Mouse (Mus musculus): ENCODE measurements around the gene Cdrt4.

- no peak for TF ChIP-seq CTCF (conservative IDR thresholded peaks at IDR 0.05 in 1 of 2, IDR thresholded peaks at IDR 0.05 in 1 of 2; ENCODE audit: low read depth in 2 of 2, low read length in 2 of 2)
- no peak for TF ChIP-seq MXI1 (IDR thresholded peaks at IDR 0.05; ENCODE audit: low read depth, low read length)
- no peak for TF ChIP-seq POLR2A (IDR thresholded peaks at IDR 0.05; ENCODE audit: low read depth, low read length)
- TF ChIP-seq EP300 (IDR thresholded peaks at IDR 0.05; ENCODE audit: low read length), result no peak
- no peak for TF ChIP-seq MYC (IDR thresholded peaks at IDR 0.05; ENCODE audit: low read depth, low read length)
- TF ChIP-seq ETS1 (conservative IDR thresholded peaks at IDR 0.05; ENCODE audit: low read depth, low read length), result no peak
- no peak for TF ChIP-seq GABPA (IDR thresholded peaks at IDR 0.05; ENCODE audit: insufficient replicate concordance, low read depth, low read length)
- no peak for TF ChIP-seq SIN3A (IDR thresholded peaks at IDR 0.05; ENCODE audit: low read length)
- TF ChIP-seq MAZ (IDR thresholded peaks at IDR 0.05; ENCODE audit: low read depth, low read length), result no peak
- no peak for TF ChIP-seq PAX5 (IDR thresholded peaks at IDR 0.05; ENCODE audit: low read length)
- TF ChIP-seq E2F4 (IDR thresholded peaks at IDR 0.05; ENCODE audit: insufficient replicate concordance, low read depth, low read length), result no peak
- TF ChIP-seq USF2 (conservative IDR thresholded peaks at IDR 0.05; ENCODE audit: low read depth, low read length), result no peak
- TF ChIP-seq TBP (conservative IDR thresholded peaks at IDR 0.05; ENCODE audit: low read depth, low read length), result no peak
Measured at GRCm38 (mm10) chr11:62949548-62949947, 1.4 kb upstream of the Cdrt4 start.

Data from CH12.LX (cell line).